Mouse (Mus musculus) cortical plate, adult 2 months (tissue): ENCODE data around the gene Cacna1g. TPM values are rescaled to one million over a fixed set of nuclear protein-coding genes. Genes with fewer than 3 reads are reported as not detected.

ENCODE experiments used
- H3K27ac ChIP-seq: fragments of 200-500 bp; 2 replicates; pipeline ENCODE4 v1.5.1; 2012; ENCODE audit warnings: low read length, control low read depth, inconsistent platforms; ENCODE audit not compliant: insufficient read depth
- H3K4me1 ChIP-seq: fragments of 200-500 bp; 2 replicates; pipeline ENCODE4 v1.6.1; 2011; ENCODE audit warnings: low read length; ENCODE audit not compliant: control insufficient read depth, insufficient read depth
- H3K4me3 ChIP-seq: fragments of 200-500 bp; 2 replicates; pipeline ENCODE4 v1.5.1; 2011; ENCODE audit warnings: mild to moderate bottlenecking, low read length, control low read depth; ENCODE audit not compliant: insufficient read depth
- CTCF ChIP-seq: fragments of 200-500 bp; IDR thresholded peaks from 2 replicates; pipeline ENCODE4 v1.5.1; 2011; ENCODE audit warnings: mild to moderate bottlenecking, control low read depth, low read length; ENCODE audit not compliant: insufficient read depth; ENCODE audit errors: extremely low read depth
- POLR2A ChIP-seq: fragments of 200-500 bp; IDR thresholded peaks from 2 replicates; pipeline ENCODE4 v1.6.1; 2011; ENCODE audit warnings: mild to moderate bottlenecking, low read length, control low read depth; ENCODE audit not compliant: insufficient read depth; ENCODE audit errors: extremely low read depth
- polyA plus RNA-seq: library from polyadenylated mRNA; depleted of rRNA; stranded (reverse); fragments of >200 nt; gene quantifications from 2 replicates; pipeline ENCODE4 v1.2.3, GENCODE M21; 2012

Gene Cacna1g
- polyA plus RNA-seq, 1 experiment: 137 TPM

- H3K4me1 ChIP-seq: peaks cover 5% of the 10 kb centered on the region
- H3K4me3 ChIP-seq: no peak overlapping the region
- no peak overlapping the region for H3K27ac ChIP-seq
- TF ChIP-seq CTCF (no peak), POLR2A (no peak)
These were observed 22.8 kb downstream of the Cacna1g start for GRCm38 (mm10) chr11:94451091-94451773.

GRCm38 (mm10) chr11:94449886-94450285 is 24.1 kb downstream of the Cacna1g start:
- Histone ChIP-seq H3K4me1 (peaks cover 2% of the 10 kb centered on the region), H3K27ac (no peak overlapping the region), H3K4me3 (no peak overlapping the region)
- TF ChIP-seq CTCF (no peak), POLR2A (no peak)

GRCm38 (mm10) chr11:94449239-94449638 is 24.8 kb downstream of the Cacna1g start:
- no peak for TF ChIP-seq CTCF
- TF ChIP-seq POLR2A: no peak
- Histone ChIP-seq H3K4me3 (no peak overlapping the region), H3K4me1 (no peaks in the 10 kb centered on the region), H3K27ac (no peak overlapping the region)

- Histone ChIP-seq H3K27ac (no peak overlapping the region), H3K4me1 (no peaks in the 10 kb centered on the region), H3K4me3 (no peak overlapping the region)
- TF ChIP-seq CTCF (no peak), POLR2A (no peak)
These were observed 27.0 kb downstream of the Cacna1g start for GRCm38 (mm10) chr11:94447017-94447416.

GRCm38 (mm10) chr11:94445300-94445699 is 28.7 kb downstream of the Cacna1g start:
- no peaks in the 10 kb centered on the region for H3K4me1 ChIP-seq
- no peak overlapping the region for H3K27ac ChIP-seq
- no peak for TF ChIP-seq POLR2A
- TF ChIP-seq CTCF: no peak
- H3K4me3 ChIP-seq: no peak overlapping the region

GRCm38 (mm10) chr11:94444829-94445228 is 29.2 kb downstream of the Cacna1g start:
- no peaks in the 10 kb centered on the region for H3K4me1 ChIP-seq

GRCm38 (mm10) chr11:94441752-94442151 is 32.2 kb downstream of the Cacna1g start:
- H3K4me1 ChIP-seq: no peaks in the 10 kb centered on the region
- no peak overlapping the region for H3K4me3 ChIP-seq
- TF ChIP-seq CTCF (no peak), POLR2A (no peak)
- H3K27ac ChIP-seq: no peak overlapping the region

More at GRCm38 (mm10) chr11:94444829-94445228, 29.2 kb downstream of the Cacna1g start:
- no peak overlapping the region for H3K4me3 ChIP-seq
- H3K27ac ChIP-seq: no peak overlapping the region
- TF ChIP-seq CTCF (no peak), POLR2A (no peak)

GRCm38 (mm10) chr11:94441122-94441521 is 32.9 kb downstream of the Cacna1g start:
- no peak overlapping the region for H3K27ac ChIP-seq
- H3K4me1 ChIP-seq: no peaks in the 10 kb centered on the region
- H3K4me3 ChIP-seq: no peak overlapping the region

GRCm38 (mm10) chr11:94440421-94440820 is 33.6 kb downstream of the Cacna1g start:
- H3K4me3 ChIP-seq: no peak overlapping the region
- no peak overlapping the region for H3K27ac ChIP-seq
- no peak for TF ChIP-seq POLR2A
- no peaks in the 10 kb centered on the region for H3K4me1 ChIP-seq

More at GRCm38 (mm10) chr11:94441122-94441521, 32.9 kb downstream of the Cacna1g start:
- TF ChIP-seq CTCF: no peak

- peaks cover 5% of the 10 kb centered on the region for H3K4me1 ChIP-seq
- H3K4me3 ChIP-seq: no peak overlapping the region
- TF ChIP-seq POLR2A (no peak), CTCF (no peak)
- H3K27ac ChIP-seq: no peak overlapping the region
These were observed 44.9 kb downstream of the Cacna1g start for GRCm38 (mm10) chr11:94429011-94429651.
